Comparison of ENCODE assay signal across 9 mouse cellular contexts in genomic region chr11:52097596-52097995, GRCm38 (mm10). TPM values are rescaled to one million over a fixed set of nuclear protein-coding genes. Genes with fewer than 3 reads are reported as not detected.
A peak's percentile ranks its signal among the peaks of the same experiment; 100 is the strongest.
DNase-seq lines count a peak whose midpoint lies in the region; ATAC-seq and TF ChIP-seq lines count a peak whose summit lies in the region.
"Had no signal": no experiment of that assay in that cellular context is flagged by ENCODE, and none has a peak within 500 bp of the region (broad histone marks: within the 10 kb centered on the region; RNA-seq: fewer than 3 reads in every experiment).

No protein-coding gene starts in this region.

- H3K27me3 ChIP-seq in heart, adult 2 months (ENCODE audit: control insufficient read depth, insufficient read depth, low read length) = no peaks in the 10 kb centered on the region
- H3K27me3 ChIP-seq in heart, embryonic 16.5 days (ENCODE audit: control insufficient read depth, insufficient read depth, low read length) = no peaks in the 10 kb centered on the region
- no peaks in the 10 kb centered on the region for H3K27me3 ChIP-seq in midbrain, embryonic 11.5 days (ENCODE audit: control insufficient read depth, insufficient read depth, low read length)

- H3K4me2 ChIP-seq in heart, embryonic 16.5 days (ENCODE audit: low read depth, low read length) = peak overlapping the region; percentile 84
- peak overlapping the region; percentile 54; the same call in 1 of the 2 replicates for H3K4me2 ChIP-seq in midbrain, embryonic 11.5 days

- intact Hi-C loops in heart, adult 2 months (cut with DNase I) = no loop called here

- no peak overlapping the region for H3K4me3 ChIP-seq in heart, adult 2 months
- no peak overlapping the region for H3K4me3 ChIP-seq in bone marrow macrophage, adult 2 months (ENCODE audit: insufficient read depth, low read length)
- peak overlapping the region; percentile 42; the same call in 1 of the 2 replicates for H3K4me3 ChIP-seq in heart, embryonic 16.5 days (ENCODE audit: low read length)
- H3K4me3 ChIP-seq in midbrain, embryonic 11.5 days (ENCODE audit: low read depth, low read length) = no peak overlapping the region

- H3K9ac ChIP-seq in heart, adult 2 months (ENCODE audit: low read depth, low read length) = no peak overlapping the region
- H3K9ac ChIP-seq in heart, embryonic 16.5 days (ENCODE audit: low read length) = no peak overlapping the region; the same call in 1 of the 2 replicates
- H3K9ac ChIP-seq in midbrain, embryonic 11.5 days (ENCODE audit: low read length) = no peak overlapping the region

- no peak for ATAC-seq in heart, embryonic 16.5 days (replicated peaks; ENCODE audit: extremely low read depth, insufficient read depth, low FRiP score)
- ATAC-seq in midbrain, embryonic 11.5 days (ENCODE audit: low FRiP score) = no peak
- no peak for ATAC-seq in monocyte, adult 5-6 weeks (replicated peaks; ENCODE audit: insufficient number of reproducible peaks, low FRiP score, low TSS enrichment, poor library complexity, severe bottlenecking)

- no peak for TF ChIP-seq CTCF in heart, adult 2 months (IDR thresholded peaks at IDR 0.05)
- TF ChIP-seq CTCF in bone marrow macrophage, adult 2 months (IDR thresholded peaks at IDR 0.05; ENCODE audit: low read depth, low read length) = no peak

- H3K27ac ChIP-seq in heart, adult 2 months = peak overlapping the region; percentile 98
- H3K27ac ChIP-seq in bone marrow macrophage, adult 2 months (ENCODE audit: insufficient read depth, low read depth, low read length) = peak overlapping the region; percentile 82
- peak overlapping the region; percentile 96 for H3K27ac ChIP-seq in heart, embryonic 16.5 days (ENCODE audit: low read length)
- no peak overlapping the region for H3K27ac ChIP-seq in midbrain, embryonic 11.5 days (ENCODE audit: low read depth, low read length)

- H3K79me2 ChIP-seq in heart, adult 2 months (replicated peaks; ENCODE audit: control insufficient read depth, insufficient read depth, low read length) = peaks cover 10% of the 10 kb centered on the region

- no peak for TF ChIP-seq EP300 in heart, adult 2 months (IDR thresholded peaks at IDR 0.05; ENCODE audit: insufficient read depth, low read depth, low read length)

- no peak for TF ChIP-seq POLR2A in heart, adult 2 months (IDR thresholded peaks at IDR 0.05; ENCODE audit: insufficient read depth, low read depth, low read length)
- no peak for TF ChIP-seq POLR2A in bone marrow macrophage, adult 2 months (IDR thresholded peaks at IDR 0.05; ENCODE audit: borderline replicate concordance, low read depth, low read length)

- H3K36me3 ChIP-seq in heart, adult 2 months (ENCODE audit: control insufficient read depth, insufficient read depth, low read length) = peaks cover 24% of the 10 kb centered on the region
- H3K36me3 ChIP-seq in heart, embryonic 16.5 days (ENCODE audit: control insufficient read depth, insufficient read depth) = no peaks in the 10 kb centered on the region
- no peaks in the 10 kb centered on the region for H3K36me3 ChIP-seq in midbrain, embryonic 11.5 days (ENCODE audit: control insufficient read depth, insufficient read depth, low read length)

- H3K9me3 ChIP-seq in heart, embryonic 16.5 days (replicated peaks; ENCODE audit: control insufficient read depth, low read length) = no peaks in the 10 kb centered on the region
- no peaks in the 10 kb centered on the region for H3K9me3 ChIP-seq in midbrain, embryonic 11.5 days (ENCODE audit: control insufficient read depth, low read length)

- peaks cover 19% of the 10 kb centered on the region for H3K4me1 ChIP-seq in heart, adult 2 months (ENCODE audit: control insufficient read depth, insufficient read depth, low read length)
- peaks cover 24% of the 10 kb centered on the region for H3K4me1 ChIP-seq in bone marrow macrophage, adult 2 months (ENCODE audit: control insufficient read depth, insufficient read depth, low read length)
- peaks cover 33% of the 10 kb centered on the region for H3K4me1 ChIP-seq in heart, embryonic 16.5 days (ENCODE audit: control insufficient read depth, insufficient read depth, low read length)
- H3K4me1 ChIP-seq in midbrain, embryonic 11.5 days (ENCODE audit: control insufficient read depth, insufficient read depth, low read length) = peaks cover 19% of the 10 kb centered on the region

- WGBS in heart, adult 2 months = 48% methylated on average over 2 of the region's 2 CpGs
- 77% methylated on average over 2 of the region's 2 CpGs for WGBS in heart, embryonic 16.5 days
- 82% methylated on average over 2 of the region's 2 CpGs for WGBS in midbrain, embryonic 11.5 days

- DNase-seq in heart, adult 2 months = peak in 1 of 2 experiments; percentile 14
- no peak for DNase-seq in heart, adult 8-10 months (ENCODE audit: low spot score)
- DNase-seq in midbrain, embryonic 11.5 days (ENCODE audit: low spot score, missing footprints) = no peak
- DNase-seq in Muller cell, postnatal 12 days (ENCODE audit: inconsistent ontology term) = no peak
- no peak for DNase-seq in thymus, postnatal 4 days

RNA-seq across cellular contexts. Expression of gene Ppp2ca, which starts 0.9 kb away (rescaled TPM):
- total RNA-seq in heart, adult 2 months (2021) = 10 to 100 TPM; 52.7 to 58.0 TPM
- polyA plus RNA-seq in heart, adult 2 months (2012; rRNA removed) = 31.0 and 60.7 TPM in 2 replicates
- total RNA-seq in heart, adult 8-10 months (2022) = 10 to 100 TPM; 53.3 to 55.1 (median 54.5) TPM
- 47.8 and 49.2 TPM in 2 replicates for polyA plus RNA-seq in bone marrow macrophage, adult 2 months (2012; ENCODE audit: insufficient read depth, insufficient read length, missing spikeins)
- 67.3 and 71.3 TPM in 2 replicates for polyA plus RNA-seq in heart, embryonic 16.5 days (2015; fragmentation: Nextera tagmentation; extraction: Ambion mirVana)
- polyA plus RNA-seq in midbrain, embryonic 11.5 days (2014; fragmentation: Nextera tagmentation; extraction: Ambion mirVana) = 133 and 138 TPM in 2 replicates
- total RNA-seq in monocyte, adult 5-6 weeks (2017) = 187 to 227 TPM (median 195 TPM) in 3 replicates

RNA-seq across cellular contexts. Expression of gene Olfr1373, which starts 47.7 kb away (rescaled TPM):
- not detected for total RNA-seq in heart, adult 2 months (2021)
- polyA plus RNA-seq in heart, adult 2 months (2012; rRNA removed) = not detected in 2 replicates
- not detected for total RNA-seq in heart, adult 8-10 months (2022)
- polyA plus RNA-seq in bone marrow macrophage, adult 2 months (2012; ENCODE audit: insufficient read depth, insufficient read length, missing spikeins) = not detected in 2 replicates
- polyA plus RNA-seq in heart, embryonic 16.5 days (2015; fragmentation: Nextera tagmentation; extraction: Ambion mirVana) = not detected in 2 replicates
- polyA plus RNA-seq in midbrain, embryonic 11.5 days (2014; fragmentation: Nextera tagmentation; extraction: Ambion mirVana) = not detected in 2 replicates
- total RNA-seq in monocyte, adult 5-6 weeks (2017) = not detected in 3 replicates
- polyA plus RNA-seq: embryonic facial prominence, embryonic 11.5 days had no signal
